Mouse (Mus musculus) monocyte, adult 5-6 weeks (primary cell): ENCODE results near the gene Zfp523. TPM values are rescaled to one million over a fixed set of nuclear protein-coding genes. Genes with fewer than 3 reads are reported as not detected.

Source experiments
- ATAC-seq: fragments of 153-309, 156-312 bp; replicated peaks from 2 replicates; pipeline ENCODE4 v1.8.0; 2017; ENCODE audit warnings: mild to moderate bottlenecking; ENCODE audit not compliant: low TSS enrichment, insufficient number of reproducible peaks, severe bottlenecking, poor library complexity, low FRiP score
- total RNA-seq: library from RNA; stranded (forward); fragments of 200-1000, 200-491, 200-594 nt; gene quantifications from 3 replicates; pipeline ENCODE4 v1.2.3, GENCODE M21; 2017

Zfp523 gene
- total RNA-seq, 1 experiment from 2014 or later, result 1.3 TPM

DNA sequence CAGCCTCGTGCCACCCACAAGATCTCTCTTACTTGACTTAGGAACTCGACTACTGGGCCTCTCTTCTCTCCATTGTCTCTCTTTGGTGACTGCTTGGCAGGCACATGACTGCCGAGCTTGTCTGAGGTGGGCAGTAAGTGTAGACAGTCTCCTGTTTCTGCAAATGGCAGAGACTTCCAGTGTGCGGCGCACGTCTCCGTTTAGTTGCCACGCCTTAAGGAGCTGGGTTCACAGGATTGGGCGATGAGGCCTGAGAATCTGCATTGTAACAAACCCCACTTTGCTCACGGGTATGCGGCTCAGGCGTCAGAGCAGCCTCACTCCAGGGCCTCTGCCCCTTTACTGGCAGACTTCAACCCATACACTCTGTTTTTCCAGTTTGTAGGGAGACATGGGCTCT lies 26.5 kb upstream of the Zfp523 start:
- no peak for ATAC-seq

DNA sequence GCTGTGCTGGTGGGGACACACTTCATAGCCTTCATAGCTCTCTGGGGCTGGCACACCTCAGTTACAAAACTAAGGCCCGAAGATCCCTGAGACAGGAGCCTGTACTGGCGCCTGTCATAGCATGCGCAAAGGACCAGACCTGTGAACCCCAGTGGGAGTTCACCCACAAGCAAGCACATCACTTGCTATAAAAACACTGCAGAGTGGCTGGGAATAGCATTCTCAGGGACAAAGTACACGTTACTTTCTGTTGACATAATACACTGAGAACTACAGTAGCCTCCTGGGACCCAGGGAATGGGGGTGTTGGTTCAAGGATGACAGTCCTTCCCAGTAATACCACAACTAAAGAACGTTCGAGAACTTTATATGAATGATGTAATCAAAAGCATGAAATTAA lies 23.8 kb upstream of the Zfp523 start:
- no peak for ATAC-seq

DNA sequence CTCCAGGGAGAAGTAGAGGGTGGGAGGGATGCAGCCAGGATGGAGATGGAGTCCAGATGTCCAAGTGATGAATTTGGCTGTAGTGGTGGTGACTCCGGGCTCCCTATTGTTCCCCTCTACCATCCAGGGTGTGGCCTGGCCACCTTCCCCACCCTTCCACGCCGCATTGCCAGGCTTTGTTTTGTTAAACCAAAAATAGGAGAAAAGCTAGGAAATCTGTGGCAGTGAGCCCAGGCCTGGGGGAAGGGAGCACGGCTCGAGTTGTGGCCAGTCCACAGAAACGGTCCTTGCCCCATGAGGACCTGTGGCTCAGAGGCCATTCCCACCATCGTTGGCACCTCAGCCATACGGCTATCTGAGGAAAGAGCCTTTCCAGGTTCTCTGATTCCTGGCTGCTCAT lies 22.0 kb upstream of the Zfp523 start:
- no peak for ATAC-seq

DNA sequence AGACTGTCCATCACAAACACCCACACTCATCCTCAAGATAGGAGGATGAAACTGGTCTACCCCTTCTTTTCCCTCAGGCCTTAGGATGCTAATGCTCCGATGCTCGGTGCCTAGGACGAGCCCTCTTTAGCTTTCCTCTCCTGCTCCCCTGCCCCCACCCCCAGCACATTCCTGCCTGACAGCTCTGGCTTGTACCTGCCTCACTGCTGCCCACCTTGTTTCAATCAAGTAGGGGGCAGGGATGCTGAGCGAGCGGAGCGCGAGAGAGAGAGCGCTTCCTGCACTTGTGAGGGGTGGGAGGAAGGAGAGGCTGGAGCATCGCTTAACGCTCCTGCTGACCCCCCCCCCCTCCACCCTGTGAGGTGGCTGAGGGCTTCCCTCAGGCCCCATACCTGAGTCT lies 16.6 kb upstream of the Zfp523 start:
- no peak for ATAC-seq

DNA sequence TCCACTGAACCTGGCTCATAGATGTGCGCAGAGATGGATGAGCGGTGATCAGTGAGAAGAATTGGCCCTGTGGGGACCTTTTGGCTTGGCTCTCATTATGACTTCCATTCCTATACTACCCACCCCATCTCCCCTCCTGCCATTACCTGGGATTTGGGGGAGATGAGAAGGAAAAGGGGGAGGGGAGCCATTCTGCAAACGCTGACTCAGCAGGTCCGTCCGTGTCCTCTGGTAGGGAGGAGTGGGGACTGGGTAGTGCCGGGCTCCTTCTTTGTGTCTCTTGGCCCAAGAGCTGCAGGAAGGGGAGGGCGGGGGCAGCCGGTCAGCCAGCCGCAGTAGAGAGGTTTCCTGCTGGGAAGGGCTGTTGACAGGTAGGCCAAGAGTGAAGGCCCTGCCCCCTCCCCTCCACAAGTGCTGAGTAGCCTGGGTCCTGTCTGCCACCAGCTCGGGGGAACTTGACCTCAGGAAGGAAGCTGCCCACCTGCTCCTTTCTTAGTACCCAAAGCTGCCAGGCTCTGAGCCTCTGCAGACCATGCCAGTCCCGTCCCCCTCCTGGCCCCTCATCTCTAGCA lies 15.5 kb upstream of the Zfp523 start:
- no peak for ATAC-seq

DNA sequence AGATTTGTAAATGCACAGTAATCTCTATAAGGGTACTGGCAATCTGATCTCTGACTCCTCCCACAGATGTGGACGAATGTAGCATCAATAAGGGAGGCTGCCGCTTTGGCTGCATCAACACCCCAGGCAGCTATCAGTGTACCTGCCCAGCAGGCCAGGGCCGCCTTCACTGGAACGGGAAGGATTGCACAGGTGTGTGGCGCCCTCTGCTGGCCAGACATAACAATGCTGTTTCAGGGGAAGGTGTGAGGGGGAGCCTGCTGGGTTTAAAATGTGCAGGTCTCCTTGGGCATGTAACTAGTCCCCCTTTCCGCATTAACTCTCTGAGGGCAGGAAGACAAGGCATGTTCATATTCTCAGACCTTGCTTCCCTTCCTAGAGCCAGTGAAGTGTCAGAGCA lies 13.3 kb upstream of the Zfp523 start:
- peak; percentile 80 for ATAC-seq

DNA sequence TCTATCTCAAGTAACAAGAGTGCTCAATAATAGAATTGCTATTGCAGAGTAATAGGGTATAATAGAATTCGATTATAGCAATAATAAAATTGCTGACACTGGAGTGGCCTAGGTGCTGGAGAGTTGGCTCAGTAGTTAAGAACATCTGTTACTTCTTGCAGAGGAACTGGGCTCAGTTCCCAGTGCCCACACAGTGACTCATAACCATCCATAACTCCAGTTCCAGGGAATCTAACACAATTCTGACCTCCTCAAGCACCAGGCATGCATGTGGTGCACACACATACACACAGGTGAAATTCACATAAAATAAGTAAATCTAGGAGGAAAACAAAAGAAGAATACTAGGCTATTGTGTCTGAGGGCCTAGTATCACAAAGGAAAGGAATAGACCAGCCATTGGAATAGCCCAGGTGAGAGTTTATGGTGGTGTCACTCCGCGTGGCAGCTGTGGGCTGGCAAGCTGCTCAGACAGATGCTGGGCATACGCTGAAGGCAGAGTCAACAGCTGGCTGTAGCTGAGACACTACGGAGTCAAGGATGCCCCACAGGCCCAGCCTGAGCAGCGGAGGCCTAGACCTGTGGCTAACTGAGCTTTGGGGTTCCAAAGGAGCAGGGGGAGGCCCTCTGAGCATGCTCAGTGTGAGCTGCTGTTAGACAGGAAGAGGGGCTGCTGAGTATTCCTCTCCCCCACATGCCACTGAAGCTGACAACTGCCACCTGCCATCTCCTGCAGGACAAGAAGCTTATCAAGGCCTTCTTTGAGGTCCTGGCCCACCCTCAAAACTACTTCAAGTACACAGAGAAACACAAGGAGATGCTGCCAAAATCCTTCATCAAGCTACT lies 6.2 kb upstream of the Zfp523 start:
- no peak for ATAC-seq

DNA sequence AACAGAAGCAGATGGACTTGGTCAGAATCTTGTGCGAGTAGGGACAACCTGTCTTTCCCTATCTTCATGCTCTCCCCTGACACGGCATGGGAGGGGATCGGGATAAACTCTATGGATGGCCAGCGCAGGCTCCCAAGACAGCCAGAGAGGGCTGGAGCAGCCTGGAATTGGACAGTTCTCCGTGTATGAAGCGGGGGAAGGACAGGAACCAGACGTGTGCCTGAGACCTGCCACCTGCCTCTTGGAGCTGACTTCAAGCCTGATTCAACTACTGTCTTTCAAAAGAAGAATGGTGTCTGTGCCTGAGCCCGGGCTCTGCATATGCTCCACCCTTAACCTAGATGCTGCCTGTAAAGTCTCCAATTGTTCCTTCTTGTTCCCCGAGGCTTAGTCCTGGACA lies 4.2 kb upstream of the Zfp523 start:
- no peak for ATAC-seq

DNA sequence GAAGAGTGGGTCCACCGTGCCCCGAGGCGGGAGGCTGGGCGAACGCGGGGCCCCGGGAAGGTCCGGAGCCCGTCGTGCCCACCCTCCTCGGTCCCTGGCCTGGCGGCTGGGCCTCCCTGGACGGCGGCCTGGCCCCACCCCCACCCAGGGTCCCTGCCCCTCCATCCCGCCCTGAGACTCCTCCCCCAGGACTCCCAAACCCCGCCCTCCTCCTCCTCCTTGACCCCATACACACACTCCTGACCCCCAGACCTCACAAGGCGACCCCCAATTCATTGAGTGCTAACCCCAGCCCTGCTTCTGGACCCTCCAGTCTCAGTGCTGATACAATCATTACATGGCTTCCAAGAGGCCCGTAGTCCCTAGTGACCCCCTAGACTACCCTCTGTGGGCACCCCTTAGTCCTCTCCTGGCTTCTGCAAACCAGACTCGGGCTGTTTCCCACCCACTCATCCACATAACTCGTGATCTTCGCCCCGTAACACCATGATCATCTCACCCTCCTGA lies 664 bp downstream of the Zfp523 start:
- no peak for ATAC-seq

DNA sequence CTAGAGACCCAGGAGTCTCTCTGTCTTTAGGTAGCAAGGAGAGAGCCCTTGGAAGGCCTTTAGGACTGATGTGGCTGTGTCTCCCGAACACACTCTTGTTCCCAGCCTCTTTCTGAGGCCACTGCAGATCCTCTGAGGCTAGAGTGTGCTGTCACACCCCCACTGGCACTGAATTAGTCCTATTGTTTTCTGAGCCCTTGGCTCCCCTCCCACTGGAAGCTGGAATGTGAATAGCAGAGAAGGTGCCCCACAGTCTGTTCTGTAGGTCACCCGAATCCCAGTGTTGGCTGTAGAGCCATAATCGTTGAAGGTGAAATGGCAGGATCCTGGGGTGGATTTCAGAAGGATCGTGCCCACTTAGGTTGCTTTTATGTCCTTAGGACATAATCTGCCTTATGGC lies 3.4 kb downstream of the Zfp523 start:
- ATAC-seq, result no peak

DNA sequence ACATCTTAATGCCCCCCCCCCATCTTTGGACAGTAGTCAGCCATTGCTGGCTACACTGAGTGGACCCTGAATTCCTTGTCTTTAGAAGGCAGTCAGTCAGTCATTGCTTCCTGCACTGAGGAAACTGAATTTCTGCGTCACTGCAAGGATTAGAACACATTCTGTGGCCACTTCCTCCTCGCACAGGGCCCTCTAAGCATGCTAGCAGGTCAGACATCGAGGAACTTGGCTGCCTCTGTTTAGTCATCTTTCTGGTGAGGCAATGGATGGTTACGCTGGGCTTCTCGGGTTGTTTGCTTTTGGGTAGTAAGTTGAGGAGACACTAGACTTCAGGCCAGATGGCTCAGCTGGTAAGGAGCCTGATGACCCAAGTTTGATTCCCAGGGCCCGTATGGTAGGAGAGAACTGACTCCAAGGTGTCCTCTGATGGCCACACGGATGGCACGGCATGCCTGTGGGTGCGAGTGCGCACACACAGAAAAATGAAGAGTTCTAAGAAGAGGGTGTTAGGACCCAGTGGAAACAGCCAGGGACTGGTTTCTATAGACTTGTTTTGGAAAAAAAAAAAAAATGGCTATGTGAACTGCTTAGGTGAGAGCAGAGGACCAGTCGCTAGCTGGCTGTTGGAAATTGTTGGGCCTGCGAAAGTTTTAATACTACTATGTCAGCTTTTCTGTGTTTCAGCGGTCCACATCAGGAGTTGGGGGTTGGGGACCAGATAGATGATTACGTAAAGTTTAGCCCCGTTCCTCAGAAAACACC lies 4.0 kb downstream of the Zfp523 start:
- ATAC-seq, result peak; percentile 66

DNA sequence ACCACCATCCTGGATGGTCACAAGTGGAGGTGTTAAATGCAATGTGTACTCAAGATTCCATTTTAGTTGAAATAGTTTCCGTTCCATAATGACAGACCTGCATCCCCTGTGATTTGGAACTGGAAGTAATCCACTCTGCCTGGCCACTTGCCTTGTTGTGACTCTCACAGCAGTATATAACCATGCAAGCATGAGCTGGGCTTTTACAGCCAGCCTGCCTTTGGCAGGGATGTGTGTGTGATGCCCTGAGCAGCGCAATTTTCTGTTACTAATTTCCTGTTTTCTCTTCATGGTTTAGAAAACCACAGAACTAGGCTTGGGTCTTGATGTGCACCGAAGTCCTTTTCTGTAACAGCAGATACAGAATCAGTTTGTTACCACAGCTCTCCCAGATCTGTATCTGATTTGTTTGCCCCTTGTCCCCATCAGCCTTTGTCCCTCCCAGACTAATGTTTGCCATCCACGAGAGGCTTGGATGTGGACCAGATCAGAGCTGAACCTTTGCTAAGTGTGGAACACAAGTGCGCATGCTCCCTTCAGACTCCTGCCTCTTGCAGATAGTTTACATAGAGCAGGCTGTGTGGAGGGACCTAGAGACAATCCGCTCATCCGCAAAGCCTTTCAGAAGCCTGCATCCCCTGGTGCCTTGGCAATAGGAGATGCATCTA lies 8.2 kb downstream of the Zfp523 start:
- no peak for ATAC-seq

DNA sequence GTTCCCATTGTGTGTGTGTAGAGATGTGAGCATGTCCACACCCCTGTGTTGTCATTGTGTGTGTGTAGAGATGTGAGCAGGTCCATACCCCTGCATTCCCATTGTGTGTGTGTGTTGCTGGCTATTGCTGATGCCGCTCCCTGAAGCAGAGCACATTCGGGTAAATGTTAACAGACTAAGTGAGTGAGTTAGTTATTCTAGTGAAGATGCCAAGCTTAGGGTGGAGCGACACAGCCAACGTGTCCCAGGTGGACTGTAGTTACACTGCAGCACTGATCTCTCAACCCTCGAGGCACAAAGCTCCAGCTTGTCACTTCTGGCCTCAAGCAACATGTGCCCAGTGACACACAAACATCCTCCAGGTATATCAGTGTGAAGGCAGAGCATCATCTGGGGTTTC lies 11.4 kb downstream of the Zfp523 start:
- ATAC-seq, result no peak

DNA sequence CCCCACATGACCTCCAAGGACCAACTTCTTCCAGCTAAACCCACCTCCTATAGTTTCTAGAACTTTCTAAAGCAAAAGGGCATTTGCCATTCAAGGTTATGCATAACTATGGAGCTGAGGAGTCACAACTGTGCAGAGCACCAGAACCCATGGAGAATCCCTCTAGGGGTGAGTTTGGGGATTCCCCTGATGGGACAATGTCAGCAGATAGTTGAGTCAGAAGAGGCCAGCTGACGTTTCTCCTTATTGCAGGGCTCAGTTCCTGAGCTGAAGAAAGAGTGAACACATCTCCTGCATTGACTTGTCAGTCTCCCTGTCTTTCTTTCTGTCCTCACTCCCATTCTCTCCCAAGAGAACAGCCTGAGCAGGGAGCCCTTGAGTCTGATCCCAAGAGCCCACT lies 15.8 kb downstream of the Zfp523 start:
- no peak for ATAC-seq

DNA sequence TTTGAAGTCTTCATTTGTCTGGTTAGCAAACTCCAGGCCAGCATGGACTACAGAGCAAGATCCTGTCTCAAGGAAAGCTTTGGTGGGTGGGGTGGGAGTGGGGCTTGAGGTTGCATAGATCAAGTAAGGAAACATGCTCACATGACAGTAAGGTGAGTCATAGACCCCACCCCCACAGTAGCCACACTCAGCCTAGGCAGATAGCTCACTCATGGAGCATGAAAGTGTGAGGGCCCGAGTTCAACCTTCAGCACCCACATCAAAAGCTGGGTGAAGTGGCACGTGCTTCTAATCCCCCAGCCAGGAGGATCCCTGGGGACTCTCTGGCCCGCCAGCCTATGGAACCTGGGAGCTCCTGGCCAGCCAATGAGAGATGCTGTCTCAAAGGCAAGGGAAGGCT lies 16.6 kb downstream of the Zfp523 start:
- ATAC-seq, result no peak

DNA sequence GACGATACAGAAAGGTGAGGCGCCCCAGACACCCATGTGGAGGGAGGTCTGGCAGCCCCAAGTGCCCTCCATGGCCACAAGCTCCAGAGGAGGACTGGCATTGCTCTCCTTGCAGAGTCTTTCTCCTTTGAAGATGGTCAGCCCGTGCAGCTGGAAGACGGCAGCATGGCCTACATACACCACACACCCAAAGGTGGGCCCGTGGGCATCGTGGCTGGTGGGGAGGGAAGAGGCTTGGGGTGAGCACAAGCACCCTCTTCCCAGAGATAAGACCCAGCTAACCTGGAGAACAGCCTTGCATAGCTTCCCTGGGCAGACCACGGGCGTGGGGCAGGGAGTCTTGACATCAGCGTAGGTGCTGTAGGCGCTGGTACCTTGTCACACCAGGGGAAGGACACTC lies 18.1 kb downstream of the Zfp523 start:
- no peak for ATAC-seq

DNA sequence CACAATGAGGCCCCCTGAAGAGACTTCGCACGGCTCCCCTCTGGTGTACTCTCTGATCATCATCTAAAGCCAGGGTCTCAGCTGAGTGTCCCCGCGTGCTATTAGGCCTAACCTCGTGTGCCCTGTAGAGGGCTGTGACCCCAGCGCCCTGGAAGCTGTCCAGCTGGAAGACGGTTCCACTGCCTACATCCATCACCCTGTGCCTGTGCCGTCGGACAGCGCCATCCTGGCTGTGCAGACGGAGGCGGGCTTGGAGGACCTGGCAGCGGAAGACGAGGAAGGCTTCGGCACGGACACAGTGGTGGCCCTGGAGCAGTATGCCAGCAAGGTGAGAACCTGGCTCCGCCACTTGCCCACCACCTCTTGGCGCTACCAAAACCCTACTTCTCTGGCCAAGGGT lies 20.7 kb downstream of the Zfp523 start:
- ATAC-seq, result no peak

DNA sequence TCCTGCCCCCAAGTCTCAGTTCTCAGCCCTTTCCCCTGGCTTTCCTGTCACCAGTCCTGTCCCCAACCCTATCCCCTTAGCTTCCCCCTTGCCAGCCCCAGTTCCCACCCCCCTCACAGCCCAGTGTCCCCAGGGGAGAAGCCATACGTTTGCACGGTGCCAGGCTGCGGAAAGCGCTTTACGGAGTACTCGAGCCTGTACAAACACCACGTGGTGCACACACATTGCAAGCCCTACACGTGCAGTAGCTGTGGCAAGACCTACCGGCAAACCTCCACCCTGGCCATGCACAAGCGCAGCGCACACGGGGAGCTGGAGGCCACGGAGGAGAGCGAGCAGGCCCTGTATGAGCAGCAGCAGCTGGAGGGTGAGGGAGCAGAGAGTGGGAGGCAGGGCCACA lies 25.1 kb downstream of the Zfp523 start:
- ATAC-seq, result no peak

DNA sequence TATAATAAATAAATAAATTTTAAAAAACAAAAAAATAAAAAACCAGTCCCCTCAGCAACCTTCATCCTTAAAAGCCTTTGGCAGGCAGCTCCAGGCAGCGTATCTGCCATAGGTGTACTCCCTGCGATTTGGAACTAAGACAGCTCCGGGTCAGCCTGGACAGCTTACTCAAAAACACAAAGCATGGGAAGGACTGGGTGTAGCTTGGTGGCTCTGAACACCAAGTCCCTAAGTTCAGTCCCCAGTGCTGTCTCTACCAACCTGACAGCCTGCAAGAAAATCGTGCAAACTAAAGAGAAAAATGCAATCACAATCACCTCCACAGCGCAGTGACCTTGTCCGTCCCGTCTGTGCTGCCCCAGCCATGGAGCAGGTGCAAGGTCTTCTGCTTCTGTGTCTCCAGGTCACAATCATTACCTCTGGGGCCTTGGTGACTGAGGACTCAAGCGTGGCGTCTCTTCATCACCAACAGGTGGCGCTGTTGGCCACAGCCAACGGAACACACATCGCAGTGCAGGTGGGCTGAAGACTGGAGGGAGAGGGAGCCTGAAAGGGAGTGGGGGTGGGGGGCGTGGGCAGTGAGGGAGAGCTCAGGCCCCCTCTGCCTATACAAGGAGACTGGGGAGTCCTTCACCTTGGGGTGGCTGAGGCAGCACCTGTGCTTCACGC lies 27.3 kb downstream of the Zfp523 start:
- ATAC-seq, result peak; percentile 37
